Mouse (Mus musculus) limb, embryonic 10.5 days (tissue): ENCODE data around the gene Acad10. TPM values are rescaled to one million over a fixed set of nuclear protein-coding genes. Genes with fewer than 3 reads are reported as not detected.
"Not testable (repeated sequence)": the region's sequence is repeated elsewhere in the genome, so short reads cannot be mapped to it uniquely, and the experiment has no call there.

Source experiments
- DNase-seq: peaks from one replicate; pipeline ENCODE4 v3.0.0-alpha.2; 2017; ENCODE audit warnings: low spot score
- H3K27ac ChIP-seq: fragments of 300-500 bp; sonication (generic); 2 replicates; pipeline ENCODE4 v1.5.1; 2016; ENCODE audit warnings: mild to moderate bottlenecking
- H3K27me3 ChIP-seq: fragments of 300-500 bp; sonication (generic); 2 replicates; pipeline ENCODE4 v1.6.1; 2016; ENCODE audit warnings: low read depth, mild to moderate bottlenecking; ENCODE audit not compliant: poor library complexity, severe bottlenecking
- H3K36me3 ChIP-seq: fragments of 300-500 bp; sonication (generic); 2 replicates; pipeline ENCODE4 v1.6.1; 2016; ENCODE audit warnings: mild to moderate bottlenecking, moderate library complexity
- H3K4me1 ChIP-seq: fragments of 300-500 bp; sonication (generic); 2 replicates; pipeline ENCODE4 v1.6.1; 2016
- H3K4me3 ChIP-seq: fragments of 300-500 bp; sonication (generic); 2 replicates; pipeline ENCODE4 v1.5.1; 2016; ENCODE audit warnings: mild to moderate bottlenecking, moderate library complexity
- H3K9me3 ChIP-seq: fragments of 300-500 bp; sonication (generic); replicated peaks from 2 replicates; pipeline ENCODE4 v1.6.1; 2016; ENCODE audit warnings: mild to moderate bottlenecking
- WGBS: fragments of 180-500 bp; shearing (Covaris S2); methylation state at CpG from one replicate; pipeline ENCODE4 v1.1.7; 2016; 5-methylcytosine and 5-hydroxymethylcytosine counted together
- polyA plus RNA-seq: library from polyadenylated mRNA; unstranded; fragments of >200 nt; fragmentation: Nextera tagmentation; extraction: Ambion mirVana; gene quantifications from 2 replicates; pipeline ENCODE4 v1.2.1, GENCODE M21; 2016

Acad10 gene
- 1.4 and 2.0 TPM in 2 replicates for polyA plus RNA-seq

GRCm38 (mm10) chr5:121660059-121660896 is at the start of gene Acad10, which contains the start of gene Brap:
TSS of gene Acad10 (minus strand) at chr5:121660514.
TSS of gene Brap (plus strand) at chr5:121660563.
- Histone ChIP-seq H3K4me1 (peaks cover 28% of the 10 kb centered on the region), H3K9me3 (no peaks in the 10 kb centered on the region), H3K4me3 (peak within 1 kb of the TSS; percentile 89), H3K36me3 (peaks cover 33% of the 10 kb centered on the region), H3K27me3 (no peaks in the 10 kb centered on the region), H3K27ac (peak within 1 kb of the TSS; percentile 89)
- DNase-seq: peak; percentile 97
- WGBS: 2% methylated on average over 63 of the region's 85 CpGs

GRCm38 (mm10) chr5:121704512-121705248 is 44.4 kb upstream of the Acad10 start:
- WGBS: 11% methylated on average over 20 of the region's 20 CpGs
- Histone ChIP-seq H3K27ac (no peak overlapping the region), H3K4me1 (peaks cover 11% of the 10 kb centered on the region), H3K36me3 (no peaks in the 10 kb centered on the region), H3K27me3 (no peaks in the 10 kb centered on the region), H3K9me3 (no peaks in the 10 kb centered on the region), H3K4me3 (peak overlapping the region; percentile 38)
- DNase-seq: no peak

GRCm38 (mm10) chr5:121703341-121703740 is 43.0 kb upstream of the Acad10 start:
- Histone ChIP-seq H3K4me3 (no peak overlapping the region), H3K27me3 (no peaks in the 10 kb centered on the region), H3K4me1 (peaks cover 11% of the 10 kb centered on the region), H3K36me3 (no peaks in the 10 kb centered on the region), H3K27ac (no peak overlapping the region), H3K9me3 (no peaks in the 10 kb centered on the region)
- no peak for DNase-seq
- 68% methylated on average over 1 of the region's 1 CpGs for WGBS

- H3K4me1 ChIP-seq: peaks cover 11% of the 10 kb centered on the region
- H3K9me3 ChIP-seq: no peaks in the 10 kb centered on the region
- no peaks in the 10 kb centered on the region for H3K36me3 ChIP-seq
- H3K27ac ChIP-seq: no peak overlapping the region
- WGBS: 57% methylated on average over 8 of the region's 8 CpGs
- H3K4me3 ChIP-seq: no peak overlapping the region
- no peak for DNase-seq
- no peaks in the 10 kb centered on the region for H3K27me3 ChIP-seq
These were observed 40.9 kb upstream of the Acad10 start for GRCm38 (mm10) chr5:121701111-121701769.

DNA sequence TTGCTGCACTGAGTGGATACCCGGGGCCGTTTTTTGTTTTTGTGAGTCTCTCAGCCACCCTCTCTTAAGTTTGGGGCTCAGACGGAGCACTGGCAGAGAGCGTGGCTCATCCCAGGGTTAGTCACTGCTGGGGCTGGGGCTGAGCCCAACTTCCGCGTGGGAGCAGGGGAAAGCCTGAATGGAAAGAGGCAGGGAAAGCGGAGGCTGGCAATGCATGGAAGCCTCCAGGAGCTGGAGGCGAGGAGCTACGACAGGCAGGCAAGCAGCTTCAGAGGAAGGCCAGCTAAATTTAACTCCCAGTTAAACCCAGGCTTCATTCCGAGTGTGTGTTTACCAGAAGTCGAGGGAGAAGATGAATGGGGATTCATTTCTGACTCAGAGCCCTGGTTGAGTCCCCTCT is 40.2 kb upstream of the Acad10 start:
- no peaks in the 10 kb centered on the region for H3K36me3 ChIP-seq
- WGBS: 38% methylated on average over 11 of the region's 11 CpGs
- no peak overlapping the region for H3K27ac ChIP-seq
- peaks cover 11% of the 10 kb centered on the region for H3K4me1 ChIP-seq
- no peaks in the 10 kb centered on the region for H3K9me3 ChIP-seq
- no peak for DNase-seq
- H3K4me3 ChIP-seq: no peak overlapping the region
- H3K27me3 ChIP-seq: no peaks in the 10 kb centered on the region

GRCm38 (mm10) chr5:121699891-121700290 is 39.6 kb upstream of the Acad10 start:
- no peak for DNase-seq
- Histone ChIP-seq H3K4me3 (no peak overlapping the region), H3K9me3 (no peaks in the 10 kb centered on the region), H3K27ac (no peak overlapping the region), H3K36me3 (no peaks in the 10 kb centered on the region), H3K4me1 (peaks cover 9% of the 10 kb centered on the region), H3K27me3 (no peaks in the 10 kb centered on the region)
- WGBS: 64% methylated on average over 5 of the region's 5 CpGs

DNA sequence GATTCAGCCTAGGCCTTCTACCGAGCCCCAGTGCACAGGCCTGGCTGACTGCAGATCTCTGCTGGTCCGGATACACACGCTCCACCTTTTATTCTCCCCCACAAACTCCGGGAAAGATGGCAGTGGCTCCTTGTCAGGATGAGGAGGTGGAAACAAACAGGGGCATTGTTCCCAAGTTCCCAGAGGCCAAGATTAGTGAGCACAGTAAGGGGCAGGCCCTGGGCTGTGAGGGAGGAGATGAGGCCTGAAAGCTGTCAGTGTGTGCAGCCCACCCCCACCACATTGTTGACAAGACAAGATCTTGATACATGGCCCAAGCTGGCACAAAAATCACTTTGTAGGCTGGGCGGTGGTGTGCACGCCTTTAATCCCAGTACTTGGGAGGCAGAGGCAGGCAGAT is 36.4 kb upstream of the Acad10 start:
- no peak for DNase-seq
- WGBS: 81% methylated on average over 6 of the region's 6 CpGs

GRCm38 (mm10) chr5:121692897-121693296 is 32.6 kb upstream of the Acad10 start:
- Histone ChIP-seq H3K4me3 (no peak overlapping the region), H3K27me3 (no peaks in the 10 kb centered on the region), H3K9me3 (no peaks in the 10 kb centered on the region), H3K4me1 (no peaks in the 10 kb centered on the region), H3K36me3 (no peaks in the 10 kb centered on the region), H3K27ac (no peak overlapping the region)
- no peak for DNase-seq
- 81% methylated on average over 4 of the region's 4 CpGs for WGBS

More for the DNA sequence above, 36.4 kb upstream of the Acad10 start:
- H3K36me3 ChIP-seq: no peaks in the 10 kb centered on the region
- H3K27me3 ChIP-seq: no peaks in the 10 kb centered on the region
- 0 out of 2 replicates have a peak, but pooled peaks cover 2% of the 10 kb centered on the region for H3K4me1 ChIP-seq
- no peaks in the 10 kb centered on the region for H3K9me3 ChIP-seq
- no peak overlapping the region for H3K27ac ChIP-seq
- H3K4me3 ChIP-seq: no peak overlapping the region

- not testable (repeated sequence) for H3K4me1 ChIP-seq, H3K27me3 ChIP-seq, H3K9me3 ChIP-seq, H3K27ac ChIP-seq, DNase-seq, H3K4me3 ChIP-seq
- H3K36me3 ChIP-seq: peaks cover 13% of the 10 kb centered on the region
- 96% methylated on average over 7 of the region's 7 CpGs for WGBS
These were observed 31.1 kb upstream of the Acad10 start for GRCm38 (mm10) chr5:121691436-121691835.

DNA sequence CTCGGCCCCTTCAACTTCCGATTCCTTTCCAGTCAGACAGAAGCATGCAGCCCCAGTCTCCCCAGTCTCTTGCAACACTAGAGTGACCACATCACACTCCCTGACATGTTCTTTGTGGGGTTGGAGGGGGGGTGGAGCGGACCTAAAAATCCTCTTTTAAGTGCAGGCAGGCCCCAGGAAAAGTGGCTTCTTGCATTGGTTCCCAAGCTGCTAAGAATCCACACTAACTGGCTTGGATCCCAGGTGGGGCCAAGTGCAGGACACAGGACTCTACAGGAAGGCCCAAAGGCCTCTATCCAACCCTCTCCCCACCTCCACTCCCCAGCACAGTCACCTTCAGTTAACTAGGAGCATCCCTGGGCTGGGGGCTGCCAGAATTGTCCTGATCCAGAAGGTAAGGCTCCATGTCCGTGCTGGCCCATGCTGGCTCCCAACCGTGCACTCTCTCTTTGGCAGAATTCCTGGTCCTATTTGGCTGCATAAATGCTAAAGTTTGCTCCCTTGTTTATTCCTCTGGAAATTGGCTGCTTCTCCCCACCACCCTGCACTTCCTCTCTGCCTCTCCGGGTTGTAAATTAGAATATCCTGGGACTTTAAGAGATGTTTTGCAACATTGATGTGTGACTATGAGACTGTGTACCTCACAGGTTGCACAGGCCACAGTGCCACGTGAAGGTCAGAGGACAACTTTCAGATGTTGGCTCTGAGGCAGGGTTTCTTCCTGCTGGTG is 30.3 kb upstream of the Acad10 start:
- peaks cover 20% of the 10 kb centered on the region for H3K36me3 ChIP-seq
- H3K27me3 ChIP-seq: no peaks in the 10 kb centered on the region
- DNase-seq: no peak
- WGBS: 89% methylated on average over 7 of the region's 7 CpGs
- H3K4me3 ChIP-seq: no peak overlapping the region
- no peaks in the 10 kb centered on the region for H3K9me3 ChIP-seq
- H3K27ac ChIP-seq: no peak overlapping the region
- no peaks in the 10 kb centered on the region for H3K4me1 ChIP-seq

DNA sequence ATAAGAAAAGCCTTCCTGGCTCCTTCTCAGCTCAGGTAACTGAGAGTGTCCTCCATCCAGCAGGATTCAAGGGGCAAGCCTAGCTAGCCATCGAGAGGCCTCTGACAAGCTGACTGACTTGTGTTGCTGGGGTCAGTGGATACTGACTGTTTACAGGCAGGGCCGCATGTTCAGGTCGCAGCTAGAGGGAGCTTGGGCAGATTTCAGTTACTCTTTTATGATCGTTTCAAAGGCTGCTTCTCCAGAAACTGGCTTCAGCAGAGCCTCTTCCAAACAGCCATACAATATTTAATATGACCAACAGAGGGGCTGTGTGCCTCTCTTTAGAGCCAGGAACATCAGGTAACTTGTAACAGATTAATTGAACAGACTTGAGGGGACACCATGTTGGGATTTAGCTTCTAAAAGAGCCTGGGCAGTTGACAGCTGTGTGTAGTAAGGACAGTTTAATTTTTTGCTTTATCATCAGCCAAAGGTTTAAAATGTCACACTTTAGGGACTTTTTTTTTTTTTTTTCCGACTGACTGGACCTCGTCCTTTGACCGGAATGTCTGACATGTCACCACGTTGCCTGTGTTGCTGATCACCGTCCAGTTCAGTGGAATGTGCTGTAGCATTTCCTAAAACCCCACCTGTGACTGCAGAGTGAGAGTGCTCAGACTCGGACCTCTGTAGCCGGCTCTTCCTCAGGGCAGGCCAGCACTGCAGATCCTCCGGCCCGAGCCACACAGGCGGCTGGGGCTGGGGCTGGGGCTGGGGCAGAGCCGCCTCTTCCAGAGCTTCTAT is 26.0 kb upstream of the Acad10 start:
- Histone ChIP-seq H3K27ac (no peak overlapping the region), H3K27me3 (no peaks in the 10 kb centered on the region), H3K4me3 (no peak overlapping the region), H3K36me3 (peaks cover 62% of the 10 kb centered on the region), H3K4me1 (no peaks in the 10 kb centered on the region), H3K9me3 (no peaks in the 10 kb centered on the region)
- 80% methylated on average over 15 of the region's 15 CpGs for WGBS
- DNase-seq: no peak

DNA sequence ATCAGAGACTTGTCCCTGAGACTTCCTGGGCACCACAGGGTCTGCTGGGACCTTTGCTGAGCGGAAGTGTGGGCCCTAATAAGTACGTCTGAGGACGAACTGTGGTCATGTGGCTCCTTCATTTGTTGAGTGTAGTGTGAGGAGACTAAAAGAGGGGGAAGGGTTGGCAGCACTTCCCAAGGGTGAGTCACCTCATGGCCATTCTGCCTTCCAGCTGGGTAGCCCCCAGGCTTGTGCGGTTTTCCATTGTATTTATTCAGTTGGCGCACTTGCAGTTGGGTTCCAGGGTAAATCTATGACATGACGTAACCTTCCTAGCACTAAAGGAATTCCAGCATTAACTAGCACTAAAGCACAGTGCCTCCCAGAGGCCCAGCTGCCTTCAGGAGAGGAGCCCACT is 25.2 kb upstream of the Acad10 start:
- H3K36me3 ChIP-seq: peaks cover 70% of the 10 kb centered on the region
- no peak overlapping the region for H3K27ac ChIP-seq
- no peaks in the 10 kb centered on the region for H3K27me3 ChIP-seq
- H3K9me3 ChIP-seq: no peaks in the 10 kb centered on the region
- no peak for DNase-seq
- no peak overlapping the region for H3K4me3 ChIP-seq
- no peaks in the 10 kb centered on the region for H3K4me1 ChIP-seq
- WGBS: 91% methylated on average over 6 of the region's 6 CpGs
